Mouse (Mus musculus) hindbrain, embryonic 11.5 days (tissue): ENCODE measurements at regions not wholly inside any gene's neighbourhood (a gene's known extent, or its start where the extent isn't known, plus 50 kb on each side); places are given as distances from the start of the nearest gene placed in this dataset.

Source experiments
- ATAC-seq: fragments of 200-750 bp; cut with Nextera tagmentation; 2 replicates; pipeline ENCODE4 v1.8.0; 2017; ENCODE audit warnings: mild to moderate bottlenecking, moderate TSS enrichment, moderate library complexity; ENCODE audit not compliant: low FRiP score
- DNase-seq: peaks from one replicate; pipeline ENCODE4 v3.0.0-alpha.2; 2015; ENCODE audit warnings: low spot score
- H3K27ac ChIP-seq: fragments of 300-500 bp; sonication (generic); 2 replicates; pipeline ENCODE4 v1.5.1; 2014; ENCODE audit warnings: mild to moderate bottlenecking, low read depth, low read length
- H3K27me3 ChIP-seq: fragments of 300-500 bp; sonication (generic); 2 replicates; pipeline ENCODE4 v1.6.1; 2014; ENCODE audit warnings: mild to moderate bottlenecking, low read length, moderate library complexity, mixed read lengths; ENCODE audit not compliant: control insufficient read depth, insufficient read depth
- H3K36me3 ChIP-seq: fragments of 300-500 bp; sonication (generic); 2 replicates; pipeline ENCODE4 v1.6.1; 2014; ENCODE audit warnings: mild to moderate bottlenecking, low read length, moderate library complexity, mixed read lengths; ENCODE audit not compliant: control insufficient read depth, insufficient read depth
- H3K4me1 ChIP-seq: fragments of 300-500 bp; sonication (generic); replicated peaks from 2 replicates; pipeline ENCODE4 v1.6.1; 2014; ENCODE audit warnings: low read length, mixed read lengths; ENCODE audit not compliant: control insufficient read depth, insufficient read depth
- H3K4me2 ChIP-seq: fragments of 300-500 bp; sonication (generic); replicated peaks from 2 replicates; pipeline ENCODE4 v1.6.1; 2014; ENCODE audit warnings: mild to moderate bottlenecking, low read depth, low read length
- H3K4me3 ChIP-seq: fragments of 300-500 bp; sonication (generic); 2 replicates; pipeline ENCODE4 v1.5.1; 2014; ENCODE audit warnings: low read depth, low read length
- H3K9ac ChIP-seq: fragments of 300-500 bp; sonication (generic); 2 replicates; pipeline ENCODE4 v1.6.1; 2014; ENCODE audit warnings: low read depth, low read length
- H3K9me3 ChIP-seq: fragments of 300-500 bp; sonication (generic); 2 replicates; pipeline ENCODE4 v1.6.1; 2016; ENCODE audit warnings: low read length; ENCODE audit not compliant: control insufficient read depth
- WGBS: fragments of 180-500 bp; shearing (Covaris S2); extraction: QIAGEN DNeasy Blood & Tissue Kit; methylation state at CpG from one replicate; pipeline ENCODE4 v1.1.7; 2014; 5-methylcytosine and 5-hydroxymethylcytosine counted together

GRCm38 (mm10) chr6:51173620-51174442 lies 258.6 kb upstream of the Nfe2l3 start:
- no peak for DNase-seq
- under 1% methylated on average over 28 of the region's 28 CpGs for WGBS
- H3K27me3 ChIP-seq, result peaks cover 26% of the 10 kb centered on the region

GRCm38 (mm10) chr6:51174443-51175021 lies 257.9 kb upstream of the Nfe2l3 start:
- no peak overlapping the region for H3K4me3 ChIP-seq
- H3K9ac ChIP-seq, result no peak overlapping the region
- 2% methylated on average over 18 of the region's 18 CpGs for WGBS
- no peaks in the 10 kb centered on the region for H3K36me3 ChIP-seq
- peaks cover 6% of the 10 kb centered on the region for H3K4me1 ChIP-seq
- ATAC-seq, result no peak
- H3K27me3 ChIP-seq, result peaks cover 26% of the 10 kb centered on the region
- H3K4me2 ChIP-seq, result no peak overlapping the region; the same call in 1 of the 2 replicates
- H3K9me3 ChIP-seq, result no peaks in the 10 kb centered on the region
- no peak overlapping the region for H3K27ac ChIP-seq
- DNase-seq, result peak; percentile 54

More at GRCm38 (mm10) chr6:51173620-51174442, 258.6 kb upstream of the Nfe2l3 start:
- H3K4me2 ChIP-seq, result peak overlapping the region; percentile 41
- H3K4me3 ChIP-seq, result peak overlapping the region; percentile 11
- no peak for ATAC-seq
- peak overlapping the region; percentile 21; the same call in 1 of the 2 replicates for H3K9ac ChIP-seq
- H3K27ac ChIP-seq, result no peak overlapping the region
- H3K9me3 ChIP-seq, result no peaks in the 10 kb centered on the region
- H3K36me3 ChIP-seq, result no peaks in the 10 kb centered on the region
- peaks cover 9% of the 10 kb centered on the region for H3K4me1 ChIP-seq

GRCm38 (mm10) chr6:51175616-51176590 lies 256.6 kb upstream of the Nfe2l3 start:
- Histone ChIP-seq H3K27me3 (peaks cover 32% of the 10 kb centered on the region), H3K27ac (no peak overlapping the region), H3K9ac (no peak overlapping the region), H3K4me1 (peaks cover 6% of the 10 kb centered on the region), H3K9me3 (no peaks in the 10 kb centered on the region), H3K36me3 (no peaks in the 10 kb centered on the region), H3K4me2 (no peak overlapping the region), H3K4me3 (no peak overlapping the region)
- ATAC-seq, result no peak
- 6% methylated on average over 13 of the region's 13 CpGs for WGBS
- DNase-seq, result peak; percentile 41

- no peaks in the 10 kb centered on the region for H3K9me3 ChIP-seq
- no peaks in the 10 kb centered on the region for H3K36me3 ChIP-seq
- WGBS, result 9% methylated on average over 6 of the region's 6 CpGs
- DNase-seq (no peak), ATAC-seq (no peak)
- peaks cover 41% of the 10 kb centered on the region for H3K27me3 ChIP-seq
- H3K4me1 ChIP-seq, result peaks cover 6% of the 10 kb centered on the region
- H3K4me2 ChIP-seq, result no peak overlapping the region
- H3K9ac ChIP-seq, result no peak overlapping the region
- no peak overlapping the region for H3K4me3 ChIP-seq
- H3K27ac ChIP-seq, result no peak overlapping the region
These were observed 255.6 kb upstream of the Nfe2l3 start for GRCm38 (mm10) chr6:51176791-51177433.

- Histone ChIP-seq H3K9ac (no peak overlapping the region), H3K4me1 (peaks cover 3% of the 10 kb centered on the region; the same call in 1 of the 2 replicates), H3K27ac (no peak overlapping the region), H3K27me3 (peaks cover 44% of the 10 kb centered on the region), H3K4me2 (0 out of 2 replicates have a peak overlapping the region, but pooled peaks have one; percentile 12), H3K36me3 (no peaks in the 10 kb centered on the region), H3K9me3 (no peaks in the 10 kb centered on the region), H3K4me3 (no peak overlapping the region)
- whole genome bisulfite sequencing, result under 1% methylated on average over 14 of the region's 14 CpGs
- DNase-seq (peak; percentile 37), ATAC-seq (no peak)
These were observed 254.8 kb upstream of the Nfe2l3 start for GRCm38 (mm10) chr6:51177701-51178060.

GRCm38 (mm10) chr6:51178061-51178791 lies 254.2 kb upstream of the Nfe2l3 start:
- no peaks in the 10 kb centered on the region for H3K9me3 ChIP-seq
- DNase-seq (peak; percentile 97), ATAC-seq (peak; percentile 99)
- 0 out of 2 replicates have a peak overlapping the region, but pooled peaks have one; percentile 12 for H3K4me2 ChIP-seq
- H3K36me3 ChIP-seq, result no peaks in the 10 kb centered on the region
- peaks cover 42% of the 10 kb centered on the region for H3K27me3 ChIP-seq
- no peak overlapping the region for H3K27ac ChIP-seq
- H3K4me3 ChIP-seq, result no peak overlapping the region
- WGBS, result 0% methylated on average over 32 of the region's 34 CpGs
- H3K9ac ChIP-seq, result no peak overlapping the region
- H3K4me1 ChIP-seq, result peaks cover 3% of the 10 kb centered on the region; the same call in 1 of the 2 replicates

GRCm38 (mm10) chr6:51178799-51179398 lies 253.6 kb upstream of the Nfe2l3 start:
- Histone ChIP-seq H3K9ac (no peak overlapping the region), H3K4me2 (no peak overlapping the region), H3K27ac (no peak overlapping the region), H3K27me3 (peaks cover 47% of the 10 kb centered on the region), H3K9me3 (no peaks in the 10 kb centered on the region), H3K36me3 (no peaks in the 10 kb centered on the region), H3K4me3 (no peak overlapping the region), H3K4me1 (peaks cover under 1% of the 10 kb centered on the region; the same call in 1 of the 2 replicates)
- ATAC-seq, result peak; percentile 17; the same call in 1 of the 2 replicates
- no peak for DNase-seq
- 2% methylated on average over 17 of the region's 17 CpGs for WGBS
